Mouse (Mus musculus) brain, embryonic 14.5 days (tissue): Measurements from ENCODE around the gene Sipa1l2.

Source experiments
- CTCF ChIP-seq: fragments of 200-500 bp; IDR thresholded peaks from 2 replicates; pipeline ENCODE4 v1.5.1; 2012; ENCODE audit warnings: inconsistent platforms, mild to moderate bottlenecking, moderate library complexity, borderline replicate concordance; ENCODE audit not compliant: insufficient read depth, insufficient read length; ENCODE audit errors: extremely low read depth
- POLR2A ChIP-seq: fragments of 200-500 bp; IDR thresholded peaks from 2 replicates; pipeline ENCODE4 v1.6.1; 2012; ENCODE audit warnings: mild to moderate bottlenecking, inconsistent platforms, borderline replicate concordance; ENCODE audit not compliant: poor library complexity, insufficient read depth, insufficient read length, severe bottlenecking; ENCODE audit errors: extremely low read depth

DNA sequence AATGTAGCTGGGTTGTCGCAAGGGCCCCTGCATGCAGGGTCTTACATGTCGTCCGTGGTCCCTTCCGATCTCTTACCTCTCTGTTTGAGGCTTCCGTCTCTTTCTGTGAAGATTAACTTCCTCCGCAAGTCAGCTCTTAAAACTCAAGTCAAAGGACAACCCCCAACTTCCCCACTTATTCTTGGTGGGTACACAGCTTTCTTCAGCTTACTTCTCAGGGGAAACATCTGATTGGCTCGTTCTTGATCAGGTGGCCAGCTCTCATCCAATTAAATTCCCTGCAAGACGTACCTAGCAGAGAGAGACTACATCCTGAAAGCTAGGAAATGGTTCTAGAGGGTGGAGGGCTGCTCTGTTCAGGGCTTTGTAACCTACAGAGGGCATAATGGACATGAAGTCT is 178.3 kb downstream of the Sipa1l2 start:
- TF ChIP-seq CTCF: no peak
- no peak for TF ChIP-seq POLR2A
